Mouse (Mus musculus): ENCODE results near the gene Greb1. TPM values are rescaled to one million over a fixed set of nuclear protein-coding genes. Genes with fewer than 3 reads are reported as not detected.
"Not testable (repeated sequence)": the region's sequence is repeated elsewhere in the genome, so short reads cannot be mapped to it uniquely, and the experiment has no call there.

Gene Greb1
- polyA plus RNA-seq, 1 experiment: 0.59 TPM

DNA sequence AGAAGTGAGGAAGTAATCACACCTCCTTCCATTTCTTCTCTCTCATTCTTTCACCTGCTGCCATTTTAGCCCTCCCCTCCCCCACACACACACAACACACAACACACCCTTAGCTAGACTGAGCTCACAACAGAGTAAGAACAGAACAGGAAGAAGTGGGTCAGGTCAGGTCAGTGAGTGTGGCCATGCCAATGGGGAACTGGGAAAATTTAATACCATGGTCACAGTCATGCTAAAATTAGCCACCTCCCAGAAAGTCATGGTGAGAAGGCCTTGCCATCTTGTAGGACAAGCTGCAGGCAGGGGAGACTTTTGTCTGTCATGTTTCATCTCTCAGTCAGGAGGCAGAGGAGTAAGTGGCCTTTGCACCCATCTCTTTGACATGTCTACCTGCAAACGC, 102.0 kb downstream of the Greb1 start:
- Histone ChIP-seq H3K27me3 (replicated peaks; ENCODE audit: control insufficient read depth, insufficient read depth, low read length) (no peaks in the 10 kb centered on the region), H3K36me3 (ENCODE audit: control insufficient read depth, insufficient read depth, low read length) (no peaks in the 10 kb centered on the region), H3K27ac (ENCODE audit: insufficient read depth, low read depth, low read length) (no peak overlapping the region), H3K4me1 (ENCODE audit: control insufficient read depth, insufficient read depth, low read length) (no peaks in the 10 kb centered on the region), H3K4me3 (ENCODE audit: insufficient read depth, low read depth, low read length) (no peak overlapping the region)
- WGBS: 67% methylated on average over 1 of the region's 1 CpGs
- no peak for TF ChIP-seq CTCF (conservative IDR thresholded peaks at IDR 0.05; ENCODE audit: insufficient read depth, insufficient read length, low read depth, low read length)
- no peak for TF ChIP-seq POLR2A (IDR thresholded peaks at IDR 0.05; ENCODE audit: low read depth, low read length)
- DNase-seq: no peak

DNA sequence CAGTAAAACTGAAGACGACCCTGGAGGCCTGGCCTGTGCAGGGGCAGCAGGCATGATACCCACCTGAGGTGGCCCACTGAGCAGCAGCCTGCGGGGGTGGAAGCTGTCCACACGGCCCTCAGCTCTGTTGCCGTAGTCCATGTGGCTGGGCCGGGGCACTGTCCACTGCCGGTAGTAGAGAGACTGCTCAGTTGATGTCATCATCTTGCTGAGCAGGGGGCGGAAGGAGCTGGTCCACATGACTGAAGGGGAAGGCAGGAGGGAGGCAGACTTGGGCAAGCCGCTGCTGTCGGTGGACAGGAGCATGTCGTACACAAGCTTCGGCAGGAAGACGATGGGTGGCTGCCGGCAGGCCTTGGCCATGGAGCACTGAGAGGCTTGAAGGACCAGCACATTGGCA, 104.5 kb downstream of the Greb1 start:
- no peaks in the 10 kb centered on the region for H3K36me3 ChIP-seq (ENCODE audit: control insufficient read depth, insufficient read depth, low read length)
- H3K27me3 ChIP-seq (replicated peaks; ENCODE audit: control insufficient read depth, insufficient read depth, low read length): no peaks in the 10 kb centered on the region
- no peak for TF ChIP-seq POLR2A (IDR thresholded peaks at IDR 0.05; ENCODE audit: low read depth, low read length)
- TF ChIP-seq CTCF (conservative IDR thresholded peaks at IDR 0.05; ENCODE audit: insufficient read depth, insufficient read length, low read depth, low read length): no peak
- WGBS: 82% methylated on average over 13 of the region's 13 CpGs
- H3K4me3 ChIP-seq (ENCODE audit: insufficient read depth, low read depth, low read length): no peak overlapping the region
- no peak for DNase-seq
- H3K27ac ChIP-seq (ENCODE audit: insufficient read depth, low read depth, low read length): no peak overlapping the region
- no peaks in the 10 kb centered on the region for H3K4me1 ChIP-seq (ENCODE audit: control insufficient read depth, insufficient read depth, low read length)

DNA sequence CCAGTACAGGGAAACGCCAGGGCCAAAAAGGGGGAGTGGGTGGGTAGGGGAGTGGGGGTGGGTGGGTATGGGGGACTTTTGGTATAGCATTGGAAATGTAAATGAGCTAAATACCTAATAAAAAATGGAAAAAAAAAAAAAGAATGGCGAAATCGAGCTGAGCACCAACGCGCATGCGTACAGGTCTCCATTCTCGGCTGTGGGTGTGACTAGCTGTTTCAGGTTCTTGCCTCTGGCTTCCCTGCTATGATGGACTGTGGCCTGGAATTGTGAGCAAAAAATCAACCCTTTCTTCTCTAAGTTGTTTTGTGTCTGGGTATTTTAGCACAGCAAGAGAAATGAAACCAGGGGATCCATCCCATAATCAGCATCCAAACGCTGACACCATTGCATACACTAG, 105.4 kb downstream of the Greb1 start:
- H3K27ac ChIP-seq (ENCODE audit: insufficient read depth, low read depth, low read length); DNase-seq; H3K4me3 ChIP-seq (ENCODE audit: insufficient read depth, low read depth, low read length); H3K27me3 ChIP-seq (replicated peaks; ENCODE audit: control insufficient read depth, insufficient read depth, low read length); H3K36me3 ChIP-seq (ENCODE audit: control insufficient read depth, insufficient read depth, low read length); H3K4me1 ChIP-seq (ENCODE audit: control insufficient read depth, insufficient read depth, low read length): not testable (repeated sequence)
- 97% methylated on average over 7 of the region's 8 CpGs for WGBS

DNA sequence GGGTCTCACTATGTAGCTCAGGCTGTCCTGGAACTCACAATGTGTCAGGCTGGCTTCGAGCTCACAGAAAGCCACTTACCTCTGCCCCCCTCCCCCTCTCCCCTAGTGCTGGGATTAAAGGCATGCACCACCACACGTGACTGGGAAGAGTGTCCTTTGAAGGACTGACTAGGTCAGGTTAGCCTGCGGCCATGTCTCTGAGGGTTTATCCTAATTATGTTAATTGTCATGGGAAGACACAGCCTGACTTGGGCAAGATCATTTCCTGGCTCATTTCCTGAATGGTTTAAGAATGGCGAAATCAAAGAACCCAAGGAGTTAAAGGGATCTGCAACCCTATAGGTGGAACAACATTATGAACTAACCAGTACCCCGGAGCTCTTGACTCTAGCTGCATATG, 105.9 kb downstream of the Greb1 start:
- no peak overlapping the region for H3K27ac ChIP-seq (ENCODE audit: insufficient read depth, low read depth, low read length)
- WGBS: 67% methylated on average over 5 of the region's 5 CpGs
- no peak for DNase-seq

DNA sequence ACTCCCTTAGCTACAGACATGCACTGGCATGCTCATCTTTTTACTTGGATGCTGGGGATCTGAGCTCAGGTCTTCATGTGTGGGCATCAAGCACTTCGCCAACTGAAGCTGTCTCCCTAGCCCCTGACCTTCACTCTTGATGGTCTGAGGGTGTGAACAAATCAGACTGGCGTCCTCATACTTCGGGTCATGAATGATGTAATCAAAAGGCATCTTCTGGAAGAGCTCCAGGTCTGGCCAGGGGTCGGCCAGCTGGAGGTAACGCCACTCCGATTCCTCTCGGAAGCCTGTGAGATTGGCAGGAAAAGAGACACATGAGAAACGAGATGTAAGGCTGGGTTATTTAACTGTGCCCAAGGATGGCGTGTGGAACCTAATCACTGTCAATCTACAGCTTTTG, 110.1 kb downstream of the Greb1 start:
- Histone ChIP-seq H3K4me3 (ENCODE audit: insufficient read depth, low read depth, low read length) (no peak overlapping the region), H3K27me3 (replicated peaks; ENCODE audit: control insufficient read depth, insufficient read depth, low read length) (no peaks in the 10 kb centered on the region), H3K36me3 (ENCODE audit: control insufficient read depth, insufficient read depth, low read length) (no peaks in the 10 kb centered on the region), H3K27ac (ENCODE audit: insufficient read depth, low read depth, low read length) (no peak overlapping the region), H3K4me1 (ENCODE audit: control insufficient read depth, insufficient read depth, low read length) (no peaks in the 10 kb centered on the region)
- WGBS: 78% methylated on average over 9 of the region's 9 CpGs
- TF ChIP-seq POLR2A (IDR thresholded peaks at IDR 0.05; ENCODE audit: low read depth, low read length): no peak
- TF ChIP-seq CTCF (conservative IDR thresholded peaks at IDR 0.05; ENCODE audit: insufficient read depth, insufficient read length, low read depth, low read length): no peak
- no peak for DNase-seq

More for the DNA sequence above, 105.9 kb downstream of the Greb1 start:
- no peak for TF ChIP-seq POLR2A (IDR thresholded peaks at IDR 0.05; ENCODE audit: low read depth, low read length)
- TF ChIP-seq CTCF (conservative IDR thresholded peaks at IDR 0.05; ENCODE audit: insufficient read depth, insufficient read length, low read depth, low read length): no peak
- no peaks in the 10 kb centered on the region for H3K36me3 ChIP-seq (ENCODE audit: control insufficient read depth, insufficient read depth, low read length)
- H3K4me1 ChIP-seq (ENCODE audit: control insufficient read depth, insufficient read depth, low read length): no peaks in the 10 kb centered on the region
- no peaks in the 10 kb centered on the region for H3K27me3 ChIP-seq (replicated peaks; ENCODE audit: control insufficient read depth, insufficient read depth, low read length)
- no peak overlapping the region for H3K4me3 ChIP-seq (ENCODE audit: insufficient read depth, low read depth, low read length)

DNA sequence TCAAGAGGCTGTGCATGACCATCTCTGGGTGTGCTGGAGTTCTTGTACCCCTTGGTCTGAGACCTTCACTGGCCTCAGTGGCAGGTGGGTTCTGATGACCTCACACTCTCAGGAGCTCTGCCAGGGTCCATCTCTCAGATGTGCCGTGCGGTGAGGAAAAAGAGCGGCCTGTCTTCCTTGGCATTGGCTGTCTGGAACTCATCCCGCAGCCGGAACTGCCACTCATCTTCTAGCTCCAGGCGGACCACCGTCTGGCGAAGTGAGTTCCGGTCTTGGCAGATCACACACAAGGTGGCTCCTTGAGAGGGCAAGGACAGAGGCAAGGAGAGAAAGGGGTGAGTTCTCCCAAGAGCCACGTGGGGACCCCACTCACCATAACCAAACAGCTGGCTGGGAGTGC, 128.4 kb downstream of the Greb1 start:
- DNase-seq: no peak
- WGBS: 93% methylated on average over 10 of the region's 10 CpGs
- no peak for TF ChIP-seq CTCF (conservative IDR thresholded peaks at IDR 0.05; ENCODE audit: insufficient read depth, insufficient read length, low read depth, low read length)
- TF ChIP-seq POLR2A (IDR thresholded peaks at IDR 0.05; ENCODE audit: low read depth, low read length): no peak
- Histone ChIP-seq H3K36me3 (ENCODE audit: control insufficient read depth, insufficient read depth, low read length) (no peaks in the 10 kb centered on the region), H3K4me1 (ENCODE audit: control insufficient read depth, insufficient read depth, low read length) (no peaks in the 10 kb centered on the region), H3K27ac (ENCODE audit: insufficient read depth, low read depth, low read length) (no peak overlapping the region), H3K27me3 (replicated peaks; ENCODE audit: control insufficient read depth, insufficient read depth, low read length) (no peaks in the 10 kb centered on the region), H3K4me3 (ENCODE audit: insufficient read depth, low read depth, low read length) (no peak overlapping the region)

DNA sequence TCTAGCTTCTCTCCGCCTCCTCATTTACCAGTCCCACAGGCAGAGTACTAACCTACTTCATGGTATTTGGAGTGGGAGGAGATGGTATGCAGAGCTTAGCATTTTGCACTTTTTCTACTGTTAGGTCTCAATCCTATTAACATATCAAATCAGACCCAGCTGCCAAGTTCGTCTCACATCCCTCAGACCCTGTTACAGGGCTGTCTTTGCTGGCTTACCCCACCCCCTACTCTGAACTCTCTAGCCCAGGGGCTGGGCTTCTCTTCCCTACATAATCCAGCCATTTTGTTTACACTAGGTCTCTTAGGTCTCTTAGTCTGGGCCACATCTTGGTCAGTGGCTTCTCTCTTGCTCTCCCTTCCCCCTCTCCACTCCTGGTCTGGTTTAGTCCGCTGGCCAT, 131.5 kb downstream of the Greb1 start:
- Histone ChIP-seq H3K4me1 (ENCODE audit: control insufficient read depth, insufficient read depth, low read length) (no peaks in the 10 kb centered on the region), H3K27ac (ENCODE audit: insufficient read depth, low read depth, low read length) (no peak overlapping the region), H3K27me3 (replicated peaks; ENCODE audit: control insufficient read depth, insufficient read depth, low read length) (no peaks in the 10 kb centered on the region), H3K4me3 (ENCODE audit: insufficient read depth, low read depth, low read length) (no peak overlapping the region), H3K36me3 (ENCODE audit: control insufficient read depth, insufficient read depth, low read length) (no peaks in the 10 kb centered on the region)
- 82% methylated on average over 3 of the region's 3 CpGs for WGBS
- TF ChIP-seq CTCF (conservative IDR thresholded peaks at IDR 0.05; ENCODE audit: insufficient read depth, insufficient read length, low read depth, low read length) (no peak), POLR2A (IDR thresholded peaks at IDR 0.05; ENCODE audit: low read depth, low read length) (no peak)
- DNase-seq: no peak

DNA sequence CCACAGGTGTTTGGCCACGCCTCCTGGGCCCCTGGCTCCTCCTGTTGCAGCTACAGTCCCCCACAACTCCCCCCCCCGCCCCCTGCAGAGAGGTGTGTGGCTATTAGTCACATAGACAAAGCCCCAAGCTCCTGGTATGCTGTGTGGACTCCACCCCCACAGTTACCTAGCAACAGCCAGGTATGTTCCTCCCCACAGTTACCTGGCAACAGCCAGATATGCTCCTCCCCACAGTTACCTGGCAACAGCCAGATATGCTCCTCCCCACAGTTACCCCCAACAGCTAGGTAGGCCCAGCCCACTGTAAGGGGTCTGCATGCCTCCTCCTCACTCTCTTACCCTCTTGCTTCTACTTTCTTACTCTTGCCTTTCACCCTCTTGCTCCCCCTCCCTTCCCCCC, 135.7 kb downstream of the Greb1 start:
- TF ChIP-seq CTCF (conservative IDR thresholded peaks at IDR 0.05; ENCODE audit: insufficient read depth, insufficient read length, low read depth, low read length) (no peak), POLR2A (IDR thresholded peaks at IDR 0.05; ENCODE audit: low read depth, low read length) (no peak)
- no peak for DNase-seq
- Histone ChIP-seq H3K27me3 (replicated peaks; ENCODE audit: control insufficient read depth, insufficient read depth, low read length) (no peaks in the 10 kb centered on the region), H3K27ac (ENCODE audit: insufficient read depth, low read depth, low read length) (no peak overlapping the region), H3K4me3 (ENCODE audit: insufficient read depth, low read depth, low read length) (no peak overlapping the region), H3K4me1 (ENCODE audit: control insufficient read depth, insufficient read depth, low read length) (no peaks in the 10 kb centered on the region), H3K36me3 (ENCODE audit: control insufficient read depth, insufficient read depth, low read length) (no peaks in the 10 kb centered on the region)
- WGBS: 0% methylated on average over 2 of the region's 2 CpGs

Data from kidney, adult 2 months (tissue).